Mouse (Mus musculus): ENCODE measurements around the gene Sdr9c7.
"Not testable (repeated sequence)": the region's sequence is repeated elsewhere in the genome, so short reads cannot be mapped to it uniquely, and the experiment has no call there.

Gene Sdr9c7

GRCm38 (mm10) chr10:127898218-127898617 is at the start of gene Sdr9c7:
Gene Sdr9c7 (plus strand): TSS chr10:127898518.
- DNase-seq, result no peak

GRCm38 (mm10) chr10:127849628-127850027 is 48.7 kb upstream of the Sdr9c7 start, which contains the start of gene Rdh19:
Gene Rdh19 (plus strand): TSS chr10:127849928.
- DNase-seq, result no peak

DNA sequence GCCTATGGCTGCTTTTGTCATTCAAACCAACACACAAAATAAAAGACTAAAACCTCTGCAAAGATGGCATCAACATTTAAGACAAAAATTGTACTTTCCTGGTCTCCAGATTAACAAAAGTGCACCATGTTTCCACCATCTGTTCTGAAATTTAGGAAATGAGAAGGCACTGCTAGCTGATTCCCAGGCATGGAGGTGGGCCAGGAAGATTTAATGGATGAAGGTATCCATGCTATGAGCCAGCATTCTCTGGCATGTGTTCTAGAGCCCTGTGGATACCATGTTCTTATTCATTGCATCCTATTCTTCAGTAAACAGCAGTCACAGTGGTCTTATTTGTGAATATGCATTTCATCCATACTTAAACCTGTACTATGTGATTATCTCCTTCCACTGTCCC is 41.9 kb upstream of the Sdr9c7 start:
- DNase-seq, result peak; percentile 36 to 73

DNA sequence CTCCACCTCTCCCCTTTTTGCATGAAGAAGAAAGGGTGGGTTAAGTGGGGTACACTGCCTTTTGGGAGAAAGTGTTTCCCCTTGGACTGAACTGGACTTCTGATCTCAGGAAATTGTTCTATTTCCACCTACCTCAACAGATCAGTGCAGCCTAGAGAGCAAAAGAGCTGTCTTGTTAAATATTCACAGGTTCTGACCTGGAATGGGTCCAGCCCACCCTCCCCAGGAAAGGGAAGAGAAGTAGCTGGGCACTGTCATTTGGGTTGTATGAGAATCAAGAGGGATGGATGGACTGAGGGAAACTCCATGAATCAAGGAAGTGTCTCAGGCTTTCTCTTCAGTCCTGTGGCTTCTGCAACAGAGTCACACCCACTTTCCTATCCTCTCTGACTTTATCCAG is 33.4 kb upstream of the Sdr9c7 start:
- DNase-seq, result no peak

DNA sequence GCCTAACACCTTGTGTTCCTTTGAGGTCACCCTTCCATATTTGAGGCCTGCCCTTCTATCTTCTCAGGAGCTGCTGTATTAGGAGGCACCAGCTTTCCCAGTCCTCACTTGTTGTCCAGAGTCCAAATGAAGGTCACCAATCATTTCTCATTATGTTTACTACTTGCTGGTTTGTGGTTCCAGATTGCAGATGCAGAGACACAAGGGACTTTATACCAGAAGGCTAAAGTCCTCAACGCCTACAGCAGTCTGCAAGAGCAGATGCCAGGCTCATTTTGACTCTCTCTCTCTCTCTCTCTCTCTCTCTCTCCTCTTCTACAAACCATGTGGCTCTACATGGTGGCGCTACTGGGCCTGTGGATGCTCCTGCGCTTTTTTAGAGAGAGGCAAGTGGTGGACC is 32.1 kb upstream of the Sdr9c7 start, which contains the start of gene Rdh16f2:
Gene Rdh16f2 (plus strand): TSS at position 243 of the 400 bp plus-strand sequence.
- no peak for DNase-seq

GRCm38 (mm10) chr10:127872484-127872883 is 25.8 kb upstream of the Sdr9c7 start:
- no peak for DNase-seq

DNA sequence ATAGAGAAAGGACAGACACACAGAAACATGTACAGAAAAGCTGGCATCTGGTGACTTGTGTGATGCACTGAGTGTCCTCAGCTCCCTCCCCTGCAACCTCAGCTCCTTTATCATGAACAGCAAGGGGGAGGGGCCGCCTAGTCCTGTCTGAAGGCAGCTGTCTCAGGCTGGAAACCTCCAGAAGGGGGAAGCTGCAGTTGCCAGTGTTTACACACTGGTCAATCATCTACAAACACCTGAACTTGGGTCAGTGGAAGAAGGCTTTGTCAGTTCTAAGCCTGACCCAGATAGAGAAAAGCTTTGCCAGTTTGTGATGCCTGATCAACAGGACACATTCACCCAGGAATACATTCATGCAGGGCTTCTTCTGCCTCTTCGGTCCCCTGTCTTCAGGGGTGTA is 20.6 kb upstream of the Sdr9c7 start:
- no peak for DNase-seq

DNA sequence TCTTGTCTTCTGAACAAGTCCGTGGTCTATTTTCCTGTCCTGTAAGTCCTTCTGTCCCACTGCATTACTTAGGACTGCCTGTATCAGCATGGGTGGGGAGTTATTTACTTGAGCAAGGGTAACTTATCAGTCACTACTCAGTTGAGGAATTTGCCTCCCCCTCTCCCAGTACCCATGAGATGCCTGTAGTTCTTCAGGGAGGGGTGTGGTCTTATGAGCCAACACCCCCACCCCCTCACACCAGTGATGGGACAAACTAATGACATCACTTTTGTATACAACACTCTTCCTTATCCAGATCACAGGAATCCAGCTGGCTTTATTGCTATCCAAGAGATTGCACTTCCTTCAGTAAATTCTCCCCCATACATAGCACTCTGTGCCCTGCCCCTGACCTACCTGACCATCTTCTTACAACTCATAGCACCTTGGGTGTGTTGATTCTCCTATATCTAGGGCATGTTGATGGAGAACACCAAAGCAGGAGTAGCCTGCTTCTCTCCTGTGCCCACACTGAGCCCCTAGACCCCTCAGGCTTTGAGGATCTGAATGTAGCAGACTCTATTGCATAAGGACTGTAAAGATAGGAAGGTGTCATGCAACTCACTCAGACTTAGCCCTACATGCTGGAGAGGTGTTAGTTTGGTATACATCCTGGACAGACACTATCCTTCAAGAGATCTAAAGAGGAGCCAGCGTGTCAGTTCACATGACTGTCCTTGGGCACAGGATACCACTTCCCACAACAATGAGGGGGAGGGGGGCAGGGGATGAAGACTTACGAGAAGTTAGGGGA is 19.9 kb upstream of the Sdr9c7 start:
- DNase-seq, result no peak

- peak in 1 of 2 experiments; percentile 23 for DNase-seq
Observed at GRCm38 (mm10) chr10:127879155-127879688, 19.1 kb upstream of the Sdr9c7 start.

GRCm38 (mm10) chr10:127881041-127881440 is 17.3 kb upstream of the Sdr9c7 start:
- DNase-seq, result no peak

- DNase-seq, result no peak
Observed at GRCm38 (mm10) chr10:127886551-127886950, 11.8 kb upstream of the Sdr9c7 start.

GRCm38 (mm10) chr10:127886971-127887370 is 11.3 kb upstream of the Sdr9c7 start:
- no peak for DNase-seq

DNA sequence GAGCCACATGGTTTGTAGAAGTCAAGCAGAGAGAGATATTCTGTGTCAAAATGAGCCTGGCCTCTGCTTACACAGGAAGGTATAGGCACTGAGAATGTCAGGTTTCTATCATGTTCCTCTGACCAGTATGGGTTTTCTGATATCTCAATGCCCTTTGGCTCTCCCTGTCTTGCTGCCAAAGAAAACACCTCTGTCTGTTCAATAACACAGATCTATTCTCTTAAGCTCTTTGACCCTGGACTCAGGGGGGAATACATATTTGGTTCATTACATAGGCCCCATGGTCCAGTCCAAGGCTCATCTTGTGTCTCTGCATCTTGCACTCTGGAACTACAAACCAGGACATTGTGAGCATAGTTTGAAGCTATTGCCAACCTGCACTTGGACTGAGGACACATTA is 9.7 kb upstream of the Sdr9c7 start, which contains the start of gene Rdh7:
Gene Rdh7 (minus strand): TSS at position 213 of the 400 bp plus-strand sequence.
- no peak for DNase-seq

- no peak for DNase-seq
Observed at GRCm38 (mm10) chr10:127891481-127891880, 6.8 kb upstream of the Sdr9c7 start.

DNA sequence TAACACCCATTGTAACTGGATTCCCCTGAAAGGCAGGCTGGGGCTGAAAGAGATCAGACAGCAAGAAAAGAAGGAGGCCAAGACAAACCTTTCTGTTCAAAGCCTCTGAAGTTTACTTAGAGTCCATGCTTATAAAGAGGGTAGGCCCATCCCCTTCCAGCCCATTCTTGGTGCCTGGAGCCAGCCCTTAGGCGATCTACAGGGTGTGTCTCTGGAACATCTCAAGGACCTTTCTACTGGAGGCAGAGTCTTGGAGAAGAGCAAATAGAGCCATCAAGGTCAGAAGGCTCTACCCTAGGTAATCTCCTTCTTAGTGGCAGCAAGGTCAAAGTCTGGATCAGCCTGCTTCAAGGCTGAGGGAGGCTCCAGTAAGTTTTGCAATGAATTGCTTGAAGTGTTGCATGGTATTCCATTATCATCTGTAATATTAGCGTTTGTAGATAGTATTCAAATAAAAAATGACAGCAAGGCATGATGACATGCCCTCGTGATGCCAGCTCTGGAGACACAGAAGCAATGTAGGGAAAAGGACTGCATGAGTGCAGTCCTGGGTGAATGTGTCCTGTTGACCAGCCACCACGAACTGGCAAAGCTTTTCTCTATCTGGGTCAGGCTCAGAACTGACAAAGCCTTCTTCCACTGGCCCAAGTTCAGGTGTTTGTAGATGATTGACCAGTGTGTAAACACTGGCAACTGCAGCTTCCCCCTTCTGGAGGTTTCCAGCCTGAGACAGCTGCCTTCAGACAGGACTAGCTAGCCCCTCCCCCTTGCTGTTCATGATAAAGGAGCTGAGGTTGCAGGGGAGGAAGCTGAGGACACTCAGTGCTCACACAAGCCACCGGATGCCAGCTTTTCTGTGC is 4.9 kb upstream of the Sdr9c7 start:
- DNase-seq, result not testable (repeated sequence)

GRCm38 (mm10) chr10:127896705-127897104 is 1.6 kb upstream of the Sdr9c7 start:
- no peak for DNase-seq

DNA sequence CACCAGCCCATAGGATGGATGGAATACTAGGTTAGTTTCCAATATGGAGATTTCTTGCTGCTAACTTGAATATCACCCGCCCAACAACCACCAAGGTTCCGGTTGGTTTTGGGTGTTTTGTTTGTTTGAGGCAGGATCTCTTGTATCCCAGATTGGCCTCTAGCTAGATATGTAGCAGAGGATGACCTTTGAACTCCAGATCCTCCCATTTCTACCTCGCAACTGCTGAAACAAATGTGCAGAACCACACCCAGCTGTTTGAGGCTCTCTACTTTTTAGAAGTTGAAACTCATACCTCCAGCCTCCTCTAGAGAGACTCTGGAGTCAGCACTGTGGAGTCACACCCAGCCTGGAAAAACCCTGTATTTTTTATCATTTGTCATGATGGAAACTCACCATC is 812 bp upstream of the Sdr9c7 start:
- no peak for DNase-seq

GRCm38 (mm10) chr10:127899783-127900182 is 1.5 kb downstream of the Sdr9c7 start:
- DNase-seq, result no peak

DNA sequence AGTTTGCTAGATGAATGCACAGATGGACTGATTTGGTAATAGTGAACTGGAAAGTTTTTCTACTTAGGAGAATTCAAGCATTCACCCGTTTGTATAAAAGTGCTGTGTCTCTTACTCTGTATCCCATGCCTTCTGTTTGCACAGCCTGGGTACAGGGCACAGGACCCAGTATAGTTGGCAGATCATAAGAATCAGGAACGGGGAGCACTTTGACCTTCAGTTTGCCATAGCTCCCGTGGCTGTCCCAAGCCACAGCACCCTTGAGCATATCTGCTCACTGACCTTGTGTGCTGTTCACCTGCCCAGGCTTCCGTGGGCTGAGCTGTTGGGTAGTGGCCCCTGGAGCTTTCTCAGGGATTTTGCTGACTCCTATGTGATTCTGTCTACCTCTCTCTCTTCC is 3.4 kb downstream of the Sdr9c7 start:
- no peak for DNase-seq

GRCm38 (mm10) chr10:127903116-127903515 is 4.8 kb downstream of the Sdr9c7 start:
- no peak for DNase-seq

DNA sequence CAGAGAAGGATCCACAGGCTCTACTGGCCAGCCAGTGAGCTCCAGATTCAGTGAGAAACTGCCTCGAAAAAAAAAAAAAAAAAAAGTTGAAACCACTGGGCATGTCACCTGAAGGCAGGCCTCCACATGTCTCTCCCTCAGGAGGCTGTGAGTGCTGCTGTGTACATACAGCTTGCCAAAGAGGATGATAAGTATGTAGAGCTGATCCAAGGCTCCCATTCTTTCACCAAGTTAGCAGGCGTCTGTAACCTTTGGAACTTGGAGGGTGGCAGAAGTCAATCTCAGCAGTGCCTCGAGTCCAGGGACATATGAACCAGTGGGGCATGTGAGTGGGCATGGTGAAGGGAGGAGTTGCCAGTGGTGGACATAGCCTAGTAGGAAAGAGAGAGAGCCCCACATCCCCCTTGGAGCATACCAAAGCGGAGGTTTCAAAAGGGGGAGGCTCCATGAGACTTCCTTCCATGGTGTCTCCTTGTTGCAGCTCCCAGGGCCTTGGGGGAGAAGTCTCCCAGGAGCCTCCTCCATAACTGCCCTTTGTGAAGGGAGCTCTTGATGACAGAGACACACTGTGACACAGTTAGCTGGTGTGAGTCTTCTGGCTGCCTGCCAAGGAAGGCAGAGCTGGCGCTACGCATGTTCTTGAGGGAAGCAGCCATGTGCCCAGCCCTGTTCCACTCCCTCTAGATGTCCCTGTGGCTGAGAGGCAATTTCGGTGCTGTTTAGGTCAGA is 6.6 kb downstream of the Sdr9c7 start:
- peak; percentile 9 to 38 for DNase-seq

- DNase-seq, result no peak
Observed at GRCm38 (mm10) chr10:127906138-127906537, 7.8 kb downstream of the Sdr9c7 start.

All from cerebellum, postnatal 25 days (tissue).